Mouse (Mus musculus) cortical plate, adult 2 months (tissue): Measurements from ENCODE around the gene Lasp1.

Experiments
- CTCF ChIP-seq: fragments of 200-500 bp; IDR thresholded peaks from 2 replicates; pipeline ENCODE4 v1.5.1; 2011; ENCODE audit warnings: mild to moderate bottlenecking, control low read depth, low read length; ENCODE audit not compliant: insufficient read depth; ENCODE audit errors: extremely low read depth
- POLR2A ChIP-seq: fragments of 200-500 bp; IDR thresholded peaks from 2 replicates; pipeline ENCODE4 v1.6.1; 2011; ENCODE audit warnings: mild to moderate bottlenecking, low read length, control low read depth; ENCODE audit not compliant: insufficient read depth; ENCODE audit errors: extremely low read depth

DNA sequence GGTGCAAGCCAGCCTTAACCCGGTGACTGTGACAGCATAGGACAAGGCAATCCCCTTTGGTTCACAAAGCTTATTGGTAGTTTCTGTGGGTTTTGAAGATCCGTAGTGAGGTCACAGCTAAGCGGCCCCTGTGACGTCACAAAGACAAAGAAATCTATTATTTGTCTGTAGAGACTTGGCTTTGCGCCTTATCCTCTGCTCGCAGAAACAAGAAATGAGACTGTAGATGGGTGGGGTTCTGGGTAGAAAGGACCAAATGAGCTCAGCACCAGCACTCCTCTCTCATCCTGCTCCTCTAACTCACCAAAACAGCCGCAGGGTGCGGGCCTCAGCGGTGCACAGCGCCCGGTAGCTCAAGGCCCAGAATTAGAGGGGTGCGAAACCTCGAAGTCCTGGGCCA lies 23.6 kb upstream of the Lasp1 start:
- TF ChIP-seq CTCF, result no peak
- no peak for TF ChIP-seq POLR2A
